Mouse (Mus musculus) stomach, postnatal 0 days (tissue): ENCODE measurements at regions not wholly inside any gene's neighbourhood (a gene's known extent, or its start where the extent isn't known, plus 50 kb on each side); places are given as distances from the start of the nearest gene placed in this dataset.

Experiments used
- ATAC-seq: fragments of 200-750 bp; cut with Nextera tagmentation; 2 replicates; pipeline ENCODE4 v1.8.0; 2017; ENCODE audit not compliant: low FRiP score, low TSS enrichment
- DNase-seq: peaks from one replicate; pipeline ENCODE4 v3.0.0-alpha.2; 2016; ENCODE audit warnings: low spot score
- H3K27ac ChIP-seq: fragments of 300-500 bp; sonication (generic); replicated peaks from 2 replicates; pipeline ENCODE4 v1.5.1; 2014; ENCODE audit warnings: mild to moderate bottlenecking, control low read depth
- H3K27me3 ChIP-seq: fragments of 300-500 bp; sonication (generic); 2 replicates; pipeline ENCODE4 v1.6.1; 2014; ENCODE audit warnings: low read length; ENCODE audit not compliant: control insufficient read depth, insufficient read depth
- H3K36me3 ChIP-seq: fragments of 300-500 bp; sonication (generic); 2 replicates; pipeline ENCODE4 v1.6.1; 2014; ENCODE audit warnings: low read length, mixed read lengths; ENCODE audit not compliant: control insufficient read depth, insufficient read depth
- H3K4me1 ChIP-seq: fragments of 300-500 bp; sonication (generic); replicated peaks from 2 replicates; pipeline ENCODE4 v1.6.1; 2014; ENCODE audit warnings: antibody characterized with exemption; ENCODE audit not compliant: control insufficient read depth, insufficient read depth
- H3K4me2 ChIP-seq: fragments of 300-500 bp; sonication (generic); replicated peaks from 2 replicates; pipeline ENCODE4 v1.6.1; 2014; ENCODE audit warnings: low read depth, mild to moderate bottlenecking, control low read depth, moderate library complexity
- H3K4me3 ChIP-seq: fragments of 300-500 bp; sonication (generic); 2 replicates; pipeline ENCODE4 v1.5.1; 2014; ENCODE audit warnings: low read depth, low read length, control low read depth
- H3K9ac ChIP-seq: fragments of 300-500 bp; sonication (generic); 2 replicates; pipeline ENCODE4 v1.6.1; 2014; ENCODE audit warnings: mild to moderate bottlenecking, low read length, control low read depth, mixed read lengths
- H3K9me3 ChIP-seq: fragments of 300-500 bp; sonication (generic); 2 replicates; pipeline ENCODE4 v1.6.1; 2016; ENCODE audit warnings: low read length; ENCODE audit not compliant: control insufficient read depth
- CTCF ChIP-seq: IDR thresholded peaks from 2 replicates; pipeline ENCODE4 v1.5.1; 2016; ENCODE audit warnings: antibody characterized with exemption, low read depth, mild to moderate bottlenecking, moderate library complexity
- EP300 ChIP-seq: optimal IDR thresholded peaks from 2 replicates; pipeline ENCODE3; 2016; ENCODE audit warnings: antibody characterized with exemption
- WGBS: fragments of 180-500 bp; shearing (Covaris S2); extraction: QIAGEN DNeasy Blood & Tissue Kit; methylation state at CpG from one replicate; pipeline ENCODE4 v1.1.7; 2014; 5-methylcytosine and 5-hydroxymethylcytosine counted together

DNA sequence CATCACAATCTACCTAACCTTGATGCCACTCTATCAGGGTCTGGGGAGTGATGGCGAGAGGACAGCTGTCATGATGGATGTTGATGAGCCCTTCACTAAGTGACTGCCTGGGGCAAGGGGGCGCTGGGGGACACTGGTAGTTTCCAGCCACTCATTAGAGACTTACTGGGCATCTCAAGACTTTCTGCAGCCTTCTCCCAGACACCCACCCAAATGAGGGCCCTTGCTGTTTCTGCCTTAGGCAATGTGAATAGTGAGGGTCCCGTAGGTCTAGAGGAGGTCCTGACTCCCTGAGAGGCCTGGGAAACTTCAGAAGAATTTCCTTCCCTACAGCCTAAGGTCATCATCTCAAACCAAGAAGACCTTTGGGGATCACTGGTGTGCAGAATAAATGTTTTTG, 74.9 kb upstream of the Gm47985 start:
- WGBS = 83% methylated on average over 3 of the region's 3 CpGs
- no peaks in the 10 kb centered on the region for H3K27me3 ChIP-seq
- TF ChIP-seq CTCF (no peak), EP300 (no peak)

DNA sequence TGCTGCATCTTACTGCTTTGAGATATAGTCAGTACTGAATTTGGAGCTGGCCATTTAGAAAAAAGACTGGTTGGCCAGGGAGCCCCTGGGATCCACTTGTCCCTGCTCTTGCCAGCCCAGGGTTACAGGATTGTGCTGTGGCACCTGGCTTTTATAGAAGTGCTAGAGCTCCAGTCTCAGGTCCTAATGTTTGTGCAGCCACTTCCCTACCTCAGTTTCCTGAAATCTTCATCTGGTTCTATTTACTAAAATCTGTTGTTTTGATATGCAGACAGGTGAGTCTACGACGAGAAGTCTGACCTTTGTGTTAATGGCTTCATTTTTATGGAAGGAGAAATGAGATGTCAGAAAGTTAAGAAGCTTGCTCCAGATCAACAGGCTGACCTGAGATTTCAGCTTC, 73.0 kb upstream of the Gm47985 start:
- H3K27me3 ChIP-seq = no peaks in the 10 kb centered on the region
- H3K27ac ChIP-seq = no peak overlapping the region
- no peaks in the 10 kb centered on the region for H3K9me3 ChIP-seq
- H3K4me2 ChIP-seq = no peak overlapping the region
- H3K9ac ChIP-seq = no peak overlapping the region
- TF ChIP-seq EP300 (no peak), CTCF (no peak)
- 69% methylated on average over 2 of the region's 2 CpGs for WGBS
- H3K4me3 ChIP-seq = no peak overlapping the region
- ATAC-seq (no peak), DNase-seq (no peak)
- no peaks in the 10 kb centered on the region for H3K4me1 ChIP-seq
- no peaks in the 10 kb centered on the region for H3K36me3 ChIP-seq

More for the DNA sequence above, 74.9 kb upstream of the Gm47985 start:
- Histone ChIP-seq H3K36me3 (no peaks in the 10 kb centered on the region), H3K4me2 (no peak overlapping the region), H3K27ac (no peak overlapping the region), H3K9me3 (no peaks in the 10 kb centered on the region), H3K4me1 (no peaks in the 10 kb centered on the region), H3K9ac (no peak overlapping the region), H3K4me3 (no peak overlapping the region)
- ATAC-seq = no peak
- DNase-seq = no peak

DNA sequence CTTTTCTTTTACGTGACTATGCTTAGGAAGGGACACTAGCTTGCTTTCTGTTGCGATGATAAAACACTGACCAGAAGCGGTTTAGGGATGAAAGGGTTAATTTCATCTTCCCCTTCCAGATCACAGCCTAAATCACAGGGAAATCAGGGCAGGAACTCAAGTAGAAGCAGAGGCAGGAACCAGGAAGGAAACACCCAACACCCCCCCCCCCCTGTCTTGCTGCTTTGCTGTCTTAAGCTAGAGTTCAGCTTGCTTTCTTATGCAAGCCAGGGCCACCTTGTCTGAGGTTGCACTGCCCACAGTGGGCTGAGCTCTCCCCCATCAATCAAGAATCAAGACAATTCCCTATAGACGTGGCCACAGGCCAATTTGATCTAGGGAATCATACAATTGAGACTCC, 71.9 kb upstream of the Gm47985 start:
- no peak overlapping the region for H3K27ac ChIP-seq
- no peaks in the 10 kb centered on the region for H3K27me3 ChIP-seq
- DNase-seq (no peak), ATAC-seq (no peak)
- no peak overlapping the region for H3K9ac ChIP-seq
- no peak for TF ChIP-seq CTCF
- no peak for TF ChIP-seq EP300
- no peak overlapping the region for H3K4me2 ChIP-seq
- no peaks in the 10 kb centered on the region for H3K4me1 ChIP-seq
- no peaks in the 10 kb centered on the region for H3K9me3 ChIP-seq
- WGBS = 74% methylated on average over 4 of the region's 4 CpGs
- no peaks in the 10 kb centered on the region for H3K36me3 ChIP-seq
- H3K4me3 ChIP-seq = no peak overlapping the region

DNA sequence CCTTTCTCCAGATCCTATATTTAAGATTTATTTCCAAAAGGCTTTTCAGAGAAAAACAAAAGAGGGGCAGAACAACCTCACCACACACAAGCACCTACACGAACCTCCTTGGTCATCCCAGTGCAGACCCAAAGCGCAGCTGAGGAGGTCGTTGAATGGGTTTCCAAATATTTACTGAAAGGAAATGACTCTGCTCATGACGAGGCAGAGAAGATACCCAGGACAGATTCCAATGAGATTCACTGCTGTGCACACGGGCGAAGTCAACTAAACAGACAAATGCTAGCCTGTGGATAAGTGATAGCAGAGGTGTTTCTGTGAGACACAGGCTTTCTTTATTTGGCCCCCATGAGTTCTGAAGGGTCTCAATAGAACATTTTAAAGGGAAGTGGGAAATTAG, 70.7 kb upstream of the Gm47985 start:
- no peak for ATAC-seq
- no peak for TF ChIP-seq EP300
- H3K9ac ChIP-seq = no peak overlapping the region
- no peak overlapping the region for H3K4me2 ChIP-seq
- H3K4me1 ChIP-seq = no peaks in the 10 kb centered on the region
- no peak overlapping the region for H3K4me3 ChIP-seq
- H3K9me3 ChIP-seq = no peaks in the 10 kb centered on the region
- WGBS = 29% methylated on average over 6 of the region's 6 CpGs
- H3K36me3 ChIP-seq = no peaks in the 10 kb centered on the region
- no peaks in the 10 kb centered on the region for H3K27me3 ChIP-seq
- no peak for DNase-seq
- no peak overlapping the region for H3K27ac ChIP-seq

DNA sequence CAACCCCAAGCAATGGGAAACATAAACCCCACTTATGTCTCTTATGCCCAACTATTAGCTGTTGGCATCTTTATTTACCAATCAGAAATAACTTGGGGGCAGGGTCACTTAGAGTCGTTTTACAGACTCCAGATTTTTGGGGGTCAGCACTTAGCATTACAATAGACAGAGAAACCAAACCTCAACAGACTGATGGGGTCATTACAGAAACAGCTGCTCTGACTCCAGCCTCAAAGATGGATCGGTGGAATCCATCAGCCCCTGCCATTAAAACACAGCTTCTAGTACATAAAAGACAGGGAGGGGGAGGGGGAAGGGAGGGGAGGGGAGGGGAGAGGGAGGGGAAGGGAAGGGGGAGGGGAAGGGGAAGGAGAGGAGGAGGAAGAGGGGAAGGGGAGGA, 69.9 kb upstream of the Gm47985 start:
- Histone ChIP-seq H3K27ac (no peak overlapping the region), H3K4me1 (no peaks in the 10 kb centered on the region), H3K4me3 (no peak overlapping the region), H3K4me2 (no peak overlapping the region), H3K9me3 (no peaks in the 10 kb centered on the region), H3K9ac (no peak overlapping the region), H3K27me3 (no peaks in the 10 kb centered on the region), H3K36me3 (no peaks in the 10 kb centered on the region)
- 24% methylated on average over 2 of the region's 2 CpGs for WGBS
- ATAC-seq = no peak
- no peak for DNase-seq
- TF ChIP-seq CTCF = no peak
- TF ChIP-seq EP300 = no peak

DNA sequence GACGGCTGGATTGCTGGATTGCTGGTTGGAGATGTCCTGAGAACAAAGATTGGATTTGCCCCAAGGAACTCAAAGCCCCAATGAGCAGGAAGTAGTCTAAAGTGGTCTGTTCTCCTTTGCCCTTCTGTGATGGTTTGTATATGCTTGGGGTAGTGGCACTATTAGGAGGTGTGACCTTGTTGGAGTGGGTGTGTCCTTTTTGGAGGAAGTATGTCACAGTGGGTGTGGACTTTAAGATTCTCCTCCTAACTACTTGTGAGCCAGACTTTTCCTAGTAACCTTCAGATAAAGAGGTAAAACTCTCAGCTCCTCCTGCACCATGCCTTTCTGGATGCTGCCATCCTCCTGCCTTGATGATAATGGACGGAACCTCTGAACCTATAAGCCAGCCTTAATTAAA, 69.1 kb upstream of the Gm47985 start:
- H3K9me3 ChIP-seq = no peaks in the 10 kb centered on the region
- ATAC-seq = no peak
- no peak overlapping the region for H3K9ac ChIP-seq
- H3K4me2 ChIP-seq = no peak overlapping the region
- H3K27ac ChIP-seq = no peak overlapping the region
- no peaks in the 10 kb centered on the region for H3K36me3 ChIP-seq
- H3K4me3 ChIP-seq = no peak overlapping the region
- DNase-seq = no peak
- TF ChIP-seq EP300 (no peak), CTCF (no peak)
- no peaks in the 10 kb centered on the region for H3K27me3 ChIP-seq
- no peaks in the 10 kb centered on the region for H3K4me1 ChIP-seq
- WGBS = 66% methylated on average over 2 of the region's 2 CpGs

DNA sequence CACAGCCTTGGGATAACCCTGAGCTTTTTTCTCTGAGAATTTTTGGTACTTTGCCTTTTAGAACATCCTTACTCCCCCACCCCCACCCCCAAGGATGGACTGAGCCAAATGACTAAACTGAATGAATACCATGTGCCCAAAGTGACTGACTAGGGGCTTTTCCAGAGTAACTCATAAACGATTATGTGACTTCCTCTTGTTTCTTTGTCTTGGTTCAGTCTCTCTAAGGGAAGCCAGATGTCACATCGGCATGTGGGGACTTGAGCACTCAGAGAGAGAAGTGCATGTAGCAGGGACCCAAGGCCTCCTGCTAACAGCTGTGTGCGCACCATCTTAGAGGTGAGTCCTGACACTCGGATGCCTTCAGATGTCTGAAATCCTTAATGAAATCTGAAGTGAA, 63.8 kb upstream of the Gm47985 start:
- Histone ChIP-seq H3K36me3 (no peaks in the 10 kb centered on the region), H3K9ac (no peak overlapping the region), H3K4me3 (no peak overlapping the region), H3K27ac (no peak overlapping the region), H3K4me2 (no peak overlapping the region), H3K9me3 (no peaks in the 10 kb centered on the region), H3K27me3 (no peaks in the 10 kb centered on the region), H3K4me1 (no peaks in the 10 kb centered on the region)
- ATAC-seq (no peak), DNase-seq (no peak)
- WGBS = 53% methylated on average over 4 of the region's 4 CpGs
- TF ChIP-seq CTCF = no peak
- TF ChIP-seq EP300 = no peak
